Mouse (Mus musculus) cortical plate, adult 2 months (tissue): ENCODE data around the gene Adgra1. TPM values are rescaled to one million over a fixed set of nuclear protein-coding genes. Genes with fewer than 3 reads are reported as not detected.

Source experiments
- H3K27ac ChIP-seq: fragments of 200-500 bp; 2 replicates; pipeline ENCODE4 v1.5.1; 2012; ENCODE audit warnings: low read length, control low read depth, inconsistent platforms; ENCODE audit not compliant: insufficient read depth
- H3K4me1 ChIP-seq: fragments of 200-500 bp; 2 replicates; pipeline ENCODE4 v1.6.1; 2011; ENCODE audit warnings: low read length; ENCODE audit not compliant: control insufficient read depth, insufficient read depth
- H3K4me3 ChIP-seq: fragments of 200-500 bp; 2 replicates; pipeline ENCODE4 v1.5.1; 2011; ENCODE audit warnings: mild to moderate bottlenecking, low read length, control low read depth; ENCODE audit not compliant: insufficient read depth
- CTCF ChIP-seq: fragments of 200-500 bp; IDR thresholded peaks from 2 replicates; pipeline ENCODE4 v1.5.1; 2011; ENCODE audit warnings: mild to moderate bottlenecking, control low read depth, low read length; ENCODE audit not compliant: insufficient read depth; ENCODE audit errors: extremely low read depth
- POLR2A ChIP-seq: fragments of 200-500 bp; IDR thresholded peaks from 2 replicates; pipeline ENCODE4 v1.6.1; 2011; ENCODE audit warnings: mild to moderate bottlenecking, low read length, control low read depth; ENCODE audit not compliant: insufficient read depth; ENCODE audit errors: extremely low read depth
- polyA plus RNA-seq: library from polyadenylated mRNA; depleted of rRNA; stranded (reverse); fragments of >200 nt; gene quantifications from 2 replicates; pipeline ENCODE4 v1.2.3, GENCODE M21; 2012

Gene Adgra1
- polyA plus RNA-seq, 1 experiment, result 41.6 TPM

DNA sequence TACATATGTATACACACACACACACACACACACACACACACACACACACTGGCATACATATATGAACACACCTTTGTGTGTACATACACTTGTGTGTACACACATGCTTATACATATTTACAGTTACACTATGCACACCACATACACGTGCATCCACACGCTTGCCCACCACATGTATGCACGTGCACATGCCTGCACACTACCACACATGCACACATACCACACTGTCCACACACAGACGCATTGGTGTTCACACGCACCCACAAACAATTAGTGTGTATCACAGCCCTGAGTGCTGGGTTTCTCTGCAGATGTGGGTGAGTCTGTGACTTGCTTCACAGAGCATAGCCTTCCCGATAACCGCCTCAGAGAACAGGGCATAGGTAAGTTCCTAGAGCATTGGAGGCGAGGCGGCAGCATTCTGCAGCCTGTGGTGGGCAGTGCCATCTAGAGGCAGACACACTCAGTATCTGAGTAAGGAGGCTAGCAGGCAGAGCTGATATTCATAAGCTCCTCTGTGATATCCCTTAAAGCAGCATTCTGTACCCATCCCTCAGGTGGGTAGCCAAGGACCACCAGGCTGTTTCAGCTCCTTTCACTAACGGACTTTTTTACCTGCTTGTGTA, 43.3 kb downstream of the Adgra1 start:
- peaks cover 2% of the 10 kb centered on the region for H3K4me1 ChIP-seq
- TF ChIP-seq POLR2A, result no peak
- peak; percentile 94 for TF ChIP-seq CTCF

DNA sequence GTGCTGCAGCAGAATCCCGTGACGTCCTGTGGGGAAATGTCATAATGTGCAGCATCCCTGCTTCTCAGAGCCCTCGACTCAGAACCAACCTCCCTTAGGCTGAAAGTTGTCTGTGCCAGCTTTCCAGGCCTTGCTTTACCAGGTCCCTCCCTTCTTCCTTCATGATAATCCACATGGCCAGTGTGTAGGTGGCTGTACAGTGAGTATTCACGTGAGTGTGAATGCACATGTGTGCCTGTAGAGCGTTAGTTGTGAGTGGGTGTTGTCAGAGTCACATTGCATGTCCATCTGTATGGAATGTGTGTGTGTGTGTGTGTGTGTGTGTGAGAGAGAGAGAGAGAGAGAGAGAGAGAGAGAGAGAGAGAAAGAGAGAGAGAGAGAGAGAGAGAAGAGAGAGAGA, 44.1 kb downstream of the Adgra1 start:
- no peak overlapping the region for H3K27ac ChIP-seq
- H3K4me1 ChIP-seq, result peaks cover 2% of the 10 kb centered on the region
- TF ChIP-seq CTCF (no peak), POLR2A (no peak)
- no peak overlapping the region for H3K4me3 ChIP-seq

More for the DNA sequence above, 43.3 kb downstream of the Adgra1 start:
- Histone ChIP-seq H3K27ac (no peak overlapping the region), H3K4me3 (no peak overlapping the region)

DNA sequence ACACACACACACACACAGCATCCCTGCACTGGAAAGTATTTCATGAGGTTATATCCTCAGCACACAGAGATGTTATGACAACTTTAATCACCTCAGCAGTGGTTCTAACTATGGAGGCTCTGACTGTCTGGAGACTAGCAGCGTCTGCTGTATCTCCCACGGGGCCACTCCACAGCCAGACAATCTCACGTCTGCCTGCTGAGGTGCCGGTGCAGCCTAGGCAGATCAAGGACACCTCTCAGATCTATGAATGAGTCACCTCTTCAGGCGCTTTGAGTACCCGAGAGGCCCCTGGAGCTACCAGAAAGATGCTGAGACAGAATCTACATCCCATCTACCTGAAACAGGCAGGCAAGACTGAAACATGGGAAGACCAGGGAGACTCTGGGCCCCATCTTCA, 44.6 kb downstream of the Adgra1 start:
- TF ChIP-seq CTCF (no peak), POLR2A (no peak)
- Histone ChIP-seq H3K4me1 (peaks cover 2% of the 10 kb centered on the region), H3K4me3 (no peak overlapping the region), H3K27ac (no peak overlapping the region)

DNA sequence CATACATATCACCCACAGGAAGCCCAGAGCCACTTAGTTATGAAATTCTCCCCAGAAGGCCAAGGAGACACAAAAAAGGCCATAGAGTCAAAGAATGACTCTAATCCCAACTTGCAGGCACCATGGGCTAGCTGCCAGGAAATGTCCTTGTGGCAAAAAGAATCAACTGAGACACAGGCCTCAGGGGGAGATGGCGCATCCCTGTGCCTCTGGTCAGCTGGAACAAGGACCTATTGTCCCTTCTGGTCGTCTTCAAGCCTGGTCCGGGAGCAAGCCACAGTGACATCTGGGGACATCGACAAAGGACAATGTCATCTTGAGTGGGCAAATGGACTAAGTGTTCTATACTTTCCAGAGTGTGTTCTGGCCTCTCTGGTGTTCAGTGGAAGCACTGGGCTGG, 49.6 kb downstream of the Adgra1 start:
- Histone ChIP-seq H3K4me3 (no peak overlapping the region), H3K27ac (no peak overlapping the region), H3K4me1 (no peaks in the 10 kb centered on the region)
- TF ChIP-seq POLR2A, result no peak
- no peak for TF ChIP-seq CTCF

DNA sequence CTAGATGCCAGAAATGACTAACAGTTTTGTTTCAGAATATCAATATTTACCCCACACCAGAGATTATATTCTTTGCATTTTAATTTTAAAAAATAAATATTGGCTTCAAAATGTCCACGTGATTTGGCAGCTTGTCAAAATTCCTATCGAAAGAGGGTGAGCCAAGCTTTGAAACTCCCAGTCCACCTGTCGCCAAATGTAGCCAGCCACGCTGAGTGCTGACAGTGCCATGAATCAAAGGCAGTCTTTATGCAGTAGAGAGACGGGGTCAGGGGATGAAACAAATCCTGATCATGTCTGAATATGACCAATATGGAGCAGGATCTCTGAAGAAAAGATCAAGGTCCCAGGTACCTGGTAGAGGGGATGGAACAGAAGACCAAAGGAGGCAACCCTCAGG, 57.8 kb downstream of the Adgra1 start:
- H3K4me1 ChIP-seq, result no peaks in the 10 kb centered on the region
- no peak for TF ChIP-seq POLR2A
- no peak for TF ChIP-seq CTCF
- H3K4me3 ChIP-seq, result no peak overlapping the region
- H3K27ac ChIP-seq, result no peak overlapping the region

DNA sequence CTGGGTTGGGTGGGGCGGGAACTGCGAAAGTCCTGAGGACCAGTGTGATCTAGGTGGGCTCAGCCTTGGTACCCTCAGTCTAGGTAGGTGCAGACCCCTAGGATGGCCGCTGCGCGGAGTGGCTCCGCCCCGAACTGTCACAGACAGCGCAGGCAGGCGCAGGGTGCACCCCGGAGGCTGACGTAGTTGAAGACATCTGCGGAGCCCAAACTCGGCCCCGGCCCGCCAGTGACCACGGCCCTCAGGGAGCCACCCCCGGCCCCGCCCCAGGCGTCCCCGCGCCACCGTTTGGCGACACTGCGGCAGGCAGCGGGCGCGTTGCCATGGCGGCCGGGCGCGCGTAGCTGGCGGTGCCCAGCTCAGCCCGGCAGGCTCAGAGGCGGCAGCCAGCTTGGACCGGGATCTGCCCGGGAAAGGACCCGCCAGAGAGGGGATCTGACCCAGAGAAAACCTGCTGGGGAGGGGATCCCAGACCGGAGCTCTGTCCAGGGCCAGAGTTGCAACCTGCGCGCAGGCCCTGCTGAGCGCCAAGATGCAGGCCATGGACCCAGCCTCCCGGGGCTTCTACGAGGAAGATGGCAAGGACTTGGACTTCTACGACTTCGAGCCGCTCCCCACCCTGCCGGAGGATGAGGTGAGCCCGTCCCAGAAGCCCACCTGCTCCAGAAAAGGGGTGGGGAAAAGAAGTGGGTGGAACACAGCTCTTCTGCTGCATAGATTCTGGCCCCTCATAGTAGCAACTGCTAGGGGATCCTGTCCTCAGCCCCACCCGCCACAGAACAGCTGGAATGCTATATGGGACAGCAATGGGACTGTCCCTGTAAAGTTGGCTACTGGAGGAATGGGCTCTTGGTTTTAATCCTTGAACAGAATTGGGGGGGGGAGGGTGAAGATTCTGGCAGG, 60.9 kb downstream of the Adgra1 start, which contains the start of gene Kndc1:
Gene Kndc1, plus strand, starts transcription at position 42 of the 903 bp plus-strand sequence.
- Histone ChIP-seq H3K4me1 (peaks cover 8% of the 10 kb centered on the region; the same call in 1 of the 2 replicates), H3K27ac (peak within 1 kb of the TSS; percentile 52), H3K4me3 (peak within 1 kb of the TSS; percentile 86)
- TF ChIP-seq CTCF, result no peak
- peak; percentile 69; the same call in 1 of the 2 replicates for TF ChIP-seq POLR2A

DNA sequence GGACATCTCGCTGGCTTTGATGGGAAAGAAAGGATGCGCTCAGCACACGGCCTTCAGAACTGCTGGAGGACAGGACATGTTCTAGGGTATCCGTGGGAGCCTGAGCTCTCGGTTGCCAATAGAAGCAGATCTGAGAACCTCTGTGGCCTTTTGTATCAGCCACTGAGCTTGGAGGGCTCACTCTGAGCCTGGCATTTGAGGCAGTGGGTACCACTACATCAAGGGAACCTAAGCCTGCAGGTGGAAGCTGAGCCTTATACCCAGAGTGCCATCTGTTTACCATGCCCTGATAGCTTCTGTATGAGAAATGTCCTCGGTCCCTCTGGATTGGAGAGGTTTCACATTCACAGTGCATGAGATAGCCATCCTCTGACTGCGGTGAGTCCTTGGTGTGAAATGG, 62.3 kb downstream of the Adgra1 start:
- H3K27ac ChIP-seq, result peak overlapping the region; percentile 52
- TF ChIP-seq POLR2A (no peak), CTCF (no peak)
- H3K4me3 ChIP-seq, result peak overlapping the region; percentile 86
- H3K4me1 ChIP-seq, result peaks cover 13% of the 10 kb centered on the region

DNA sequence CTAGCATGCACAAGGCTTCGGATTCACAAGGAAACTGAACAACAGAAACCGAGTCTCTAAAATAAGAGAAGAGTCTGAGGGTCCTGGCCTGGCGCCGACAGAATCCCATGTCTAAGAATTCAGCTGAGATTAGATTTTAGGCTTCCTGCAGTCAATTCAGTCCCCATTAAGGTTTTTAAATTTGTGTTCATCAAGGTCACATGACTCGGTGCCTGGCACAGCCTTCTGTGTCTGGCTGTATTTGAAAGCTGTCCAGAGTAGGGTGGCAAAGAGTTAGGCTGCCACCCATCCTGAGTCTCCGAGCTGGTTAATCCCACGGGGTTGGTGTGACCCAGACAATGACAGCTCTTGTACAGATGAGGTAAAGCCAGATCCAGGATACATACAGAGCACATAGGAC, 62.8 kb downstream of the Adgra1 start:
- H3K4me1 ChIP-seq, result peaks cover 13% of the 10 kb centered on the region
- TF ChIP-seq CTCF, result no peak
- no peak for TF ChIP-seq POLR2A

DNA sequence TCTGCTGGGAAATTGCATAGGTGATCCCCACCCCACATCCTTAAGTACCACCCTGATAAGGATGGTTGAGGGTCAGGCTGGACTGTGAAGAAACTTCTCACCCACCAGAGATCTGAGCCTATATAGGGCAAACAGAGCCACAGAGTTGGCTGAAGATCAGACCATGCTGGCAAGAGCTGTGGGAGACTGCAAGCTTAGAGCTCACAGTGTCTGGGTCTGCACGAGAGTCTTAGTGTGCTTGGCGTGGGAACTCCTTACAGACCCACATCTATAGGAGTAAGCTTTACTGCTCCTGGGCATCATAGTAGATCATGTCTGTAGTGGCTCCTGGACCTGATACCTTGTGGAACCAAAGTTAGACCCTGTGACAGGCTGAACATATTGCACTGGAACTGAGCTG, 64.6 kb downstream of the Adgra1 start:
- Histone ChIP-seq H3K4me1 (peaks cover 13% of the 10 kb centered on the region), H3K27ac (no peak overlapping the region), H3K4me3 (no peak overlapping the region)

More for the DNA sequence above, 62.8 kb downstream of the Adgra1 start:
- peak overlapping the region; percentile 86; the same call in 1 of the 2 replicates for H3K4me3 ChIP-seq
- H3K27ac ChIP-seq, result peak overlapping the region; percentile 52

DNA sequence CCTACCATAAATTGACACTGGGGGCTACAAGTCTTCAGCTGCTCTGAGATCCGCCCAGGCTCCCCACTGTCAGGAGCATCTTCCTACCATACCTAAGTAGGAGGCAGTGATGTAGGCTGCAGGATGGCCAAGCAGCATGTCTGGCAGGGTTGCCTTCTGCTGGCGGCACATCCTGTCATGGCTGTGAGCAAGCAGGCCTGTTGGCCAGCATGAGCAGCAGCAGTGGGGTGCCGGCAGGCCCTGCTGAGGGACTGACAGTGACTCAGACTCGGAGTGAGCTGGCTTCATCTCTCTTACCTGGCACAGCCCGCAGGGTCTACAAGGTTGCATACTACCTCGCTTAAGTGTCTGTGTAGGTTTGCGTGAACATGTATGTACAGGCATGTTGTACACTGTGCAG, 65.5 kb downstream of the Adgra1 start:
- peaks cover 13% of the 10 kb centered on the region for H3K4me1 ChIP-seq
- TF ChIP-seq CTCF (no peak), POLR2A (no peak)
- H3K4me3 ChIP-seq, result no peak overlapping the region
- H3K27ac ChIP-seq, result no peak overlapping the region

More for the DNA sequence above, 64.6 kb downstream of the Adgra1 start:
- no peak for TF ChIP-seq POLR2A
- no peak for TF ChIP-seq CTCF

DNA sequence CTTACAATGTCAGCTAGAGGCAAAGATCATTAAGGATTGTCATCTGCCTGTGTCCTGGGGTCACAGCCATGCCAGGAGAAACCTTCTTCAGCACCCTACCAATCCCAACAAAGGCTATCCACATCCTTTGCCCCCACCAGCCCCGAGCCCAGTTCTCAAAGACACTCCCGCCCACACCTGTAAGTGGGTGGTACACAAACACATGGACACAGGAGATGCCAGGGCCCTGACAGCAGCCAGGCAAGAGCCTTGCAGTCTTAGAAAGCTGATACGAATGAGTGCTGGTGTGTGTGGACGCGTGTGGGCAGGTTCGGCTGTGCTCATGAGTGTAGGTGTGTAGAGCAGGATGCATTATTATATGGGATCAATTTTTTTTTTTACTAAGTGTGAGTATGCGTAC, 66.5 kb downstream of the Adgra1 start:
- TF ChIP-seq CTCF (no peak), POLR2A (no peak)
- H3K27ac ChIP-seq, result no peak overlapping the region
- H3K4me3 ChIP-seq, result no peak overlapping the region
- H3K4me1 ChIP-seq, result peaks cover 13% of the 10 kb centered on the region
